Mouse (Mus musculus) neural tube, embryonic 13.5 days (tissue): ENCODE data around the gene Asb11. TPM values are rescaled to one million over a fixed set of nuclear protein-coding genes. Genes with fewer than 3 reads are reported as not detected.

ENCODE experiments used
- ATAC-seq: fragments of 200-750 bp; cut with Nextera tagmentation; 2 replicates; pipeline ENCODE4 v1.8.0; 2017; ENCODE audit warnings: low read depth, mild to moderate bottlenecking, moderate TSS enrichment, moderate library complexity
- H3K27ac ChIP-seq: fragments of 300-500 bp; sonication (generic); replicated peaks from 2 replicates; pipeline ENCODE4 v1.5.1; 2015; ENCODE audit warnings: moderate library complexity, mild to moderate bottlenecking, inconsistent platforms
- H3K27me3 ChIP-seq: fragments of 300-500 bp; sonication (generic); 2 replicates; pipeline ENCODE4 v1.6.1; 2015; ENCODE audit warnings: mild to moderate bottlenecking, inconsistent platforms
- H3K36me3 ChIP-seq: fragments of 300-500 bp; sonication (generic); 2 replicates; pipeline ENCODE4 v1.6.1; 2015; ENCODE audit warnings: mild to moderate bottlenecking, inconsistent platforms
- H3K4me1 ChIP-seq: fragments of 300-500 bp; sonication (generic); replicated peaks from 2 replicates; pipeline ENCODE4 v1.6.1; 2015; ENCODE audit warnings: inconsistent platforms
- H3K4me2 ChIP-seq: fragments of 300-500 bp; sonication (generic); 2 replicates; pipeline ENCODE4 v1.6.1; 2015; ENCODE audit warnings: inconsistent platforms, mild to moderate bottlenecking, moderate library complexity
- H3K4me3 ChIP-seq: fragments of 300-500 bp; sonication (generic); 2 replicates; pipeline ENCODE4 v1.5.1; 2015; ENCODE audit warnings: mild to moderate bottlenecking, inconsistent platforms
- H3K9ac ChIP-seq: fragments of 300-500 bp; sonication (generic); 2 replicates; pipeline ENCODE4 v1.6.1; 2015; ENCODE audit warnings: moderate library complexity, mild to moderate bottlenecking, inconsistent platforms
- H3K9me3 ChIP-seq: fragments of 300-500 bp; sonication (generic); 2 replicates; pipeline ENCODE4 v1.6.1; 2016; ENCODE audit warnings: inconsistent platforms
- WGBS: fragments of 180-500 bp; shearing (Covaris S2); methylation state at CpG from one replicate; pipeline ENCODE4 v1.1.7; 2015; 5-methylcytosine and 5-hydroxymethylcytosine counted together
- polyA plus RNA-seq: library from polyadenylated mRNA; unstranded; fragments of >200 nt; fragmentation: Nextera tagmentation; extraction: Ambion mirVana; gene quantifications from 2 replicates; pipeline ENCODE4 v1.2.1, GENCODE M21; 2015

The Asb11 gene
- polyA plus RNA-seq, 1 experiment from 2014 or later: not detected

DNA sequence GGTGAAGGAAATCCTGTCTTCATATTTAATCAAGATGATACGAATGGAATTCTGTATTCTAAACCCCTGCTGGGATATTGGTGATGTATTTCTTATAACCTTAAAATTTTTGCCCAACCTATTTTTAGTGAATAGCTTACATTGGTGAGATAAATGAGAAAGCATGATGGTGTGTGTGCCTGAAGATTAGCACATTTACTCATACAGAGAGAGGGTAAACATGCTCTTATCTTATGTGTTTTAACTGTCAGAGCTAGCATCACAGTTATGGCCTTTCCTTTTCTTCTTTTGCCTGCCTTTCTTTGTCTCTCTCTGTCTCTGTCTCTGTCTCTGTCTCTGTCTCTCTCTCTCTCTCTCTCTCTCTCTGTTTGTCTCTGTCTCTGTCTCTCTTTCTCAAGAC, 12.0 kb upstream of the Asb11 start:
- peaks cover 11% of the 10 kb centered on the region for H3K4me1 ChIP-seq
- no peak overlapping the region for H3K4me2 ChIP-seq
- ATAC-seq: no peak
- WGBS: 89% methylated on average over 1 of the region's 1 CpGs
- no peak overlapping the region for H3K27ac ChIP-seq
- no peaks in the 10 kb centered on the region for H3K9me3 ChIP-seq
- no peak overlapping the region for H3K9ac ChIP-seq
- no peak overlapping the region for H3K4me3 ChIP-seq
- 0 out of 2 replicates have a peak, but pooled peaks cover 4% of the 10 kb centered on the region for H3K36me3 ChIP-seq
- peaks cover 8% of the 10 kb centered on the region; the same call in 1 of the 2 replicates for H3K27me3 ChIP-seq

DNA sequence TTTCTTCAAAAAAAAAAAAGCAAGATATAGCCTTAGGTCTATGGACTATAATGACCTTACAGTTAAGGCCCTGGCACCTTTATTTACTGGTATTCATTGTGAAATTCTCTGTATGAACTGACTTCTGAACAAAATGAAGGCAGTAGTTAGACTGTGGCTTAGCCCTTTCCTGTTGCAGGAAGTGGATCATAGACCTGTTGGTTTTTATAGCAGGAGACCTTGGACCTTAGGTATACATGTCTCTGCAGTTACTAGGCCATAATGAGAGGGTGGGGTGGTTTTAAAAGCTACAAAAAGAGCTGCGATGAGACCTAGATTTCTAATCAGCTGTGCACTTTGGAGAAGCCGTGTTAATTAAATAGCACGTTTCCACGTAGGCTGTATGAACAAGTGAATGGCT, 9.5 kb upstream of the Asb11 start:
- Histone ChIP-seq H3K9me3 (no peaks in the 10 kb centered on the region), H3K4me3 (no peak overlapping the region), H3K36me3 (peaks cover 15% of the 10 kb centered on the region), H3K4me1 (no peaks in the 10 kb centered on the region), H3K27ac (no peak overlapping the region), H3K27me3 (0 out of 2 replicates have a peak, but pooled peaks cover 4% of the 10 kb centered on the region), H3K4me2 (no peak overlapping the region), H3K9ac (no peak overlapping the region)
- WGBS: 94% methylated on average over 4 of the region's 4 CpGs
- ATAC-seq: no peak

DNA sequence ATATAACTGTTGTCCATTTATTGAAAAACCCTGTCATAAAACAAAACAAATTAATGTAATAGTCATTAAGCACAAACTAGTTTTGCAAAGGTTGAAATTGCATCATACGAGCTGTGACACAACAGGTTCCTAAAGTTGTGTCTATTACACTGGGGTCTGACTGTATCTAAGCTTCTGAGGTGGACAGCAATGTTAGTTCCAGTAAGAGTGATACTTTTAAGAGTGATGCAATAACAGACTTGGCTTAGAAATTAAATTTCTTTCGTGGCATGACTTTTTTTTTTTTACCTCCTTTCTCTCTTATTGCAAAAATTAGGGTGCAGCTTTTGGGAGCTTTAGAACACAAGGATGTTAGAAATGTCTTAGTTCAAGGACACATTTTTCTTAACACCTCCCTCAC, 8.6 kb upstream of the Asb11 start:
- H3K9me3 ChIP-seq: no peaks in the 10 kb centered on the region
- no peak for ATAC-seq
- WGBS: 93% methylated on average over 2 of the region's 2 CpGs
- no peak overlapping the region for H3K4me2 ChIP-seq
- no peak overlapping the region for H3K9ac ChIP-seq
- H3K27ac ChIP-seq: no peak overlapping the region
- H3K4me1 ChIP-seq: no peaks in the 10 kb centered on the region
- H3K27me3 ChIP-seq: 0 out of 2 replicates have a peak, but pooled peaks cover 4% of the 10 kb centered on the region
- peaks cover 11% of the 10 kb centered on the region for H3K36me3 ChIP-seq
- H3K4me3 ChIP-seq: no peak overlapping the region

DNA sequence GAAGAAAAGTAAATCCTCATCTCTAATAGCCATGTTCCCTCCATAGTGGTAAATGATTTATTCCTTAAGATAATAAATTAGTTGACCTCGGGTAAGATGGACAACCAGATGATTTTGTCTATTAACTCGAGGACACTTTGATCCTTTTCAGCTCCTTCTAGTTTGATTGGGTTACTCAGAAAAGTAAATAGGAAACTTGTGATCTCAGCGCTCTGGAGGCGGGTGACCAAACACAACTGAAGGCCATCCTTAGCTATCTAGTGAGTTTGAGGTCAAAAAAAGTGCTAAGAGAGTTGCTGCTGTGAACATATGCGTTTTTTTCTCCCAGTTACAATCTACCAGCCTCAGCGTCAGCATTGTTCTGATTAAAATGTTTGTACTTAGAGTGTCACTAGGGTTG, 6.2 kb upstream of the Asb11 start:
- no peak overlapping the region for H3K9ac ChIP-seq
- 0 out of 2 replicates have a peak, but pooled peaks cover 4% of the 10 kb centered on the region for H3K27me3 ChIP-seq
- no peak for ATAC-seq
- 90% methylated on average over 6 of the region's 6 CpGs for WGBS
- H3K4me1 ChIP-seq: no peaks in the 10 kb centered on the region
- H3K4me3 ChIP-seq: no peak overlapping the region
- H3K9me3 ChIP-seq: no peaks in the 10 kb centered on the region
- H3K27ac ChIP-seq: no peak overlapping the region
- peaks cover 11% of the 10 kb centered on the region for H3K36me3 ChIP-seq
- H3K4me2 ChIP-seq: no peak overlapping the region

DNA sequence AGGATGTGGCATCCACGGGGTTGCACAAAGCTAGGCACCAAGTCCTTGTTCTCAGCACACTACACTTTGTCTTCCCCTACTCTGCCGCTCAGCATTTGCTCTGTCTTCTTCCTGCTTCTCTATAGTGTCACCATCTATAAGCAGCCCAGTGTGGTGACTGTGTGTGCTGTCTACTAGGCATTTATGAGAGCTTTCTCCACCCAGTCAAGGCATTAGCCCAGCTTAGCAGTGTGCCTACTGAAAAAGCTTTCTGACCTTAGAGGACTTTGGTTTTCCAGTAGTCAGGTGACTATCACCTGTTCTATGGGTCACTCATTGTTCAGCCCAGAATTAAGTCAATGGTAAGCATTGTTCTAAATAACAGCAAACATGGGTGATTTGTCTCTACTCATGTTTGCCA, 5.7 kb upstream of the Asb11 start:
- Histone ChIP-seq H3K9me3 (no peaks in the 10 kb centered on the region), H3K36me3 (peaks cover 11% of the 10 kb centered on the region), H3K4me1 (no peaks in the 10 kb centered on the region), H3K4me3 (no peak overlapping the region), H3K4me2 (no peak overlapping the region), H3K27me3 (0 out of 2 replicates have a peak, but pooled peaks cover 4% of the 10 kb centered on the region), H3K9ac (no peak overlapping the region), H3K27ac (no peak overlapping the region)
- no peak for ATAC-seq
- WGBS: 93% methylated on average over 2 of the region's 2 CpGs

DNA sequence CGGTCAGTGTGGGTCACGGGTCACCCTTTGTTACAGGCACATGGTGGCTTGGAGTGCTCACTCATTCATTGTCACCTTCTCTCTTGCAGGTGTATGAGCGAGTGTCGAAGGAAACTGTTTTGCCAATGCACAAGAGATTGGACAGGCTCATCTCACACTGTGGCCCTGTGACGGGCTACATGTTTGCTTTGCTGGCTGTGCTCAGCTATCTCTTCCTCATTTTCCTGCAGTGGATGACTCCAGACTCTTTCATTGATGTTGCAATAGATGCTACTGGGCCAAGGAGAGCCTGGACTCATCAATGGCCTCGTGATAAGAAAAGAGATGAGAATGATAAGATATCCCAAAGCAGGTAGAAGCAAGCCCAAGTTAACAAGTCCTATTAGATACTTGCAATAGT, 5.3 kb upstream of the Asb11 start:
- Histone ChIP-seq H3K9me3 (no peaks in the 10 kb centered on the region), H3K27ac (no peak overlapping the region), H3K36me3 (peaks cover 11% of the 10 kb centered on the region), H3K4me3 (no peak overlapping the region), H3K4me1 (no peaks in the 10 kb centered on the region), H3K27me3 (0 out of 2 replicates have a peak, but pooled peaks cover 4% of the 10 kb centered on the region), H3K4me2 (no peak overlapping the region), H3K9ac (no peak overlapping the region)
- 91% methylated on average over 6 of the region's 6 CpGs for WGBS
- ATAC-seq: no peak

DNA sequence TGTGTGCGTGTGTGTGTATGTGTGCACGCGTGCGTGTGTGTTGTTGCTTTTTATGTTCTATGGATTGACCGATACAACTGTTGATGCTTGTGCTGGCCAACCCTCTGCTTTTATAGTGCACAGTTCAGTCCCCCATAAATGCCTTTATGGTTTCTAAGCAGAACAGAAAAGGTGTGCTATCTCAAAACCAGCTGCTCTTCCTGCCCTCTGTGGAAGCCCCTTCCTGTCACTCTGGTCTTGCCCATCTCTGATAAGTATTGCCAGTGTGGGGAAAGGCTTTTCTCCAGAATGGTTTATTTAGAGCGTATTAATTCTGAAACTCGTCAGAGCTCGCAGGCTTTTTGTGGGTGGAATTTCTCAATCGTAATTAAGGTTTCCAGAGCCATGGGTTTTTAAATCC, 4.1 kb upstream of the Asb11 start:
- no peak for ATAC-seq
- Histone ChIP-seq H3K9me3 (no peaks in the 10 kb centered on the region), H3K4me3 (no peak overlapping the region), H3K4me2 (no peak overlapping the region), H3K27me3 (no peaks in the 10 kb centered on the region), H3K4me1 (no peaks in the 10 kb centered on the region), H3K9ac (no peak overlapping the region), H3K36me3 (peaks cover 11% of the 10 kb centered on the region), H3K27ac (no peak overlapping the region)
- WGBS: 95% methylated on average over 9 of the region's 9 CpGs

DNA sequence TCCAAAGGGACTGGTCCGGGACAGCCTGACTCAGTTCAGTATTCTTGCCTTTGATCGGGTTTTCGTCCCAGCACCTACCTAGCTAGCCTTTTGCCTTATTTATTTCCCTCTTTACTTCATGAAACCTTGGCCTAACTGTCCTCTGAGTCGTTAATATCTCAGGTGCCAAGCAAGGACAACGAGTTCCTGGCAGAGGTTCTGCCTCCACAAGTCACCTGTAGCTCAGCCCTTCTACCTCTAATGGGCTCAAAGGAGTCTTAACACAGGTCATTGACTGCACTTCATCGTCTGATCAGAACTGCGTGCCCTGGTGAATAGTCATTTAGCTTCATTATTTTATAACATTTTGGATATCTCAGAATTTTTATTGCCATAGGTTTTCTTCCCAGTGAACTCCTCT, 2.7 kb downstream of the Asb11 start:
- H3K4me2 ChIP-seq: no peak overlapping the region
- H3K27ac ChIP-seq: no peak overlapping the region
- 81% methylated on average over 7 of the region's 7 CpGs for WGBS
- no peaks in the 10 kb centered on the region for H3K4me1 ChIP-seq
- H3K9me3 ChIP-seq: no peaks in the 10 kb centered on the region
- H3K9ac ChIP-seq: no peak overlapping the region
- no peaks in the 10 kb centered on the region for H3K36me3 ChIP-seq
- H3K4me3 ChIP-seq: no peak overlapping the region
- ATAC-seq: no peak
- H3K27me3 ChIP-seq: peaks cover 17% of the 10 kb centered on the region

DNA sequence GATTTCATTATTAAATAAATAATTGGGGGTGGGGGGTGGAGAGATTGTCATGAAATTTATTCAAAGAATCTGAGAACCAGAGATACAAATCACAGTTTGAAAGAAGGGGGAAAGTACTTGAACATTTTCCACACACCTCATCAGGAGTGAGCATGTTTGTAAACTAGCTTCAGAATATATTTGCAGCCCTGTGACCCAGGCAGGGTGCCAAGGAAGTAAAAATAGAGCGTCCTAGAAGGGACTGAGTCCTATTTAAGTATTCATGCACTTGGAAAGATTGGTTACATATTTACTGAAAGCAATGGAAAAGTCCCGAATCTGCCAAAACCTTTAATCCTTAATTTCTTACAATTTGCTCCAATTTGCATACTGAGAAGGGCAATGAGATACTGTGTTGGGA, 3.3 kb downstream of the Asb11 start:
- H3K4me1 ChIP-seq: no peaks in the 10 kb centered on the region
- H3K27ac ChIP-seq: no peak overlapping the region
- no peak overlapping the region for H3K4me2 ChIP-seq
- peaks cover 17% of the 10 kb centered on the region for H3K27me3 ChIP-seq
- H3K4me3 ChIP-seq: no peak overlapping the region
- no peak for ATAC-seq
- H3K9ac ChIP-seq: no peak overlapping the region
- WGBS: 73% methylated on average over 2 of the region's 2 CpGs
- no peaks in the 10 kb centered on the region for H3K36me3 ChIP-seq
- H3K9me3 ChIP-seq: no peaks in the 10 kb centered on the region

DNA sequence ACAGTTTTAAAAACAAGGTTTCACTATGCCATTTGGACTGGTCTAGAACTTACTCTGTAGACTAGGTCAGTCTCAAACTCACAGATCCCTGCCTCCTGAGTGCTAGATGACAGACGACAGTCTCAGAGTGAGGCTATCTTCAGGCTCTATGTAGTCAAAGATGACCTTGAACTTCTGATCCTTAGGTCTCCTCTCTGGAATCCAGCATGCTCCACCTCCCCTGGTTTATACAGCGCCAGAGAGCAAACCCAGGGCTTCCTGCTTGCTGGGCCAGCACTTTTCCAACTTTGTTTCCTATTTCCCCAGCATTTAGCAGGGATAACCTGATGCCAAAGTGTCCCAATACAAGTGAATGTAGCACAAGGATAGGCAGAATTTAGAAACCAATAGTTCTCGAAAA, 3.9 kb downstream of the Asb11 start:
- Histone ChIP-seq H3K4me3 (no peak overlapping the region), H3K36me3 (no peaks in the 10 kb centered on the region), H3K9me3 (no peaks in the 10 kb centered on the region), H3K27ac (no peak overlapping the region), H3K27me3 (peaks cover 17% of the 10 kb centered on the region), H3K9ac (no peak overlapping the region), H3K4me1 (no peaks in the 10 kb centered on the region), H3K4me2 (no peak overlapping the region)
- no peak for ATAC-seq
- 81% methylated on average over 3 of the region's 3 CpGs for WGBS

DNA sequence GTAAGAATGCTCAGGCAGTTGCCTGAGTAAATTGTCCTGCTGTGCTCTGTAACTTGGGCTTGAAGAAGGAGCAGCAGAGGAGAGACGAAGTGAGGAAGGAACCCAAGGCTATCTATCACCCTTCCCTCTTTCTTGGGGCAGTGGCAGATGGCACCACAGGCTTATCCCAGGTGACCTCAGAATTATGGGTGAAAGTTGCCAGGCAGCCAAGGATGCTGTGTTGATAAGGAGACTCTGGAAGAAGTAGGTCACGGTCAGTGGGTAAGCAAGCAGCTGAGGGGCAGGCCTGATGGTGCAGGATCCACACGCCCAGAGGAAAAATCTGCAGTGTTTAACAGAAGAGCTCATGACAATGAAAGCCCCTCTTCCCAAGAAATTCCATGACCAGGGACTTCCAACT, 4.5 kb downstream of the Asb11 start:
- H3K27ac ChIP-seq: no peak overlapping the region
- H3K9me3 ChIP-seq: no peaks in the 10 kb centered on the region
- no peak for ATAC-seq
- H3K4me3 ChIP-seq: no peak overlapping the region
- H3K36me3 ChIP-seq: no peaks in the 10 kb centered on the region
- H3K4me1 ChIP-seq: no peaks in the 10 kb centered on the region
- peaks cover 17% of the 10 kb centered on the region for H3K27me3 ChIP-seq
- WGBS: 79% methylated on average over 3 of the region's 3 CpGs
- H3K4me2 ChIP-seq: no peak overlapping the region
- H3K9ac ChIP-seq: no peak overlapping the region

DNA sequence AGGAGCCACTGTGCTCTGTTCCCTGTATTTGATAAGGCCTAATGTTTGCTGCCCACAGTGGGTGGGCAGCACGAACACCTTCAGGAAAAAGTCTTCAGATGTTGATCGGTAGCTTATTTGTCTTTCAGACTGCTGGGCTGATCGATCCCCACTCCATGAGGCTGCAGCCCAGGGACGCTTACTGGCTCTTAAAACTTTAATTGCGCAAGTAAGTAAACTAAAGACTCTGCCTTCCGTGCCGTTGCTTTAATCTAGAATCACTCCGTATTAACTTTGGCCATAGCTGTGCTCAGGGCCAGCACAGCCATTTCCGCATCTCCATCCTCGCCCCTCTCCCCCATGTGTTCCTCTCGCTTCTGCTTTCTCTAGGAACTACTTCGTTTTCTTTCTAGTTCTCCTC, 8.8 kb downstream of the Asb11 start:
- Histone ChIP-seq H3K4me3 (no peak overlapping the region), H3K27me3 (peaks cover 14% of the 10 kb centered on the region), H3K4me2 (no peak overlapping the region), H3K27ac (no peak overlapping the region), H3K36me3 (no peaks in the 10 kb centered on the region), H3K9ac (no peak overlapping the region), H3K4me1 (no peaks in the 10 kb centered on the region), H3K9me3 (no peaks in the 10 kb centered on the region)
- no peak for ATAC-seq
- 89% methylated on average over 12 of the region's 12 CpGs for WGBS

DNA sequence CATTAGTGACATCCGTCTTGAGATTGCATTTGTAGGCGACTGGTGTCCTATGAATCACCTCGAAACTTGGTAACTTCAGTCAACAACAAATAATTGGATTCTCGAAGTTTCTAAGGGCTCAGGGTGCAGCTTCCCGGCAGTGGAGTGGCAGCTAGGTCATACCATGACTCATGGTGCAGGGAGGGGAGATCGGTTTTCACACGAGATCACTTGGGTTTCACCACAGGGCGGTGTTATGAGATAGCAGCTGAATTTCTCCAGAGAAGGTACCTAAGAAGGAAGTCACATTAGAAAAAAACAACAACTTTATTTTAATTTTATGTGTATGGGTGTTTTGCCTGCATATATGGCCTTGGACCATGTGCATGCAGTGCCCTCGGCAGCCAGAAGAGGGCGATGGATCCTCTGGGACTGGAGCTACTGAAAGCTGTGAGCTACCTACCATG, 9.3 kb downstream of the Asb11 start:
- no peaks in the 10 kb centered on the region for H3K36me3 ChIP-seq
- ATAC-seq: no peak
- WGBS: 85% methylated on average over 10 of the region's 10 CpGs
- H3K4me3 ChIP-seq: no peak overlapping the region
- no peak overlapping the region for H3K27ac ChIP-seq
- peaks cover 11% of the 10 kb centered on the region; the same call in 1 of the 2 replicates for H3K27me3 ChIP-seq
- no peaks in the 10 kb centered on the region for H3K4me1 ChIP-seq
- no peak overlapping the region for H3K9ac ChIP-seq
- no peak overlapping the region for H3K4me2 ChIP-seq
- H3K9me3 ChIP-seq: no peaks in the 10 kb centered on the region
